Mouse (Mus musculus) gastrocnemius, postnatal 25 days (tissue): ENCODE measurements around the gene Rgs4. TPM values are rescaled to one million over a fixed set of nuclear protein-coding genes. Genes with fewer than 3 reads are reported as not detected.

ENCODE experiments used
- total RNA-seq, 2 experiments: library from RNA; stranded (reverse); gene quantifications; 1 replicate in 1 of 2; 2 replicates in 1 of 2; pipeline ENCODE4 v1.2.3; 2021

The Rgs4 gene
- total RNA-seq, 2 experiments from 2014 or later = 6.9 to 9.0 TPM

Other genes starting within 250 kb of the Rgs4 start
- gene Nuf2, start 216.2 kb downstream of the Rgs4 start, total RNA-seq = under 1 TPM; 0.54 to 0.70 TPM
- gene Rgs5, start 92.1 kb downstream of the Rgs4 start, total RNA-seq = 100 to 1,000 TPM; 162 to 186 TPM
- not detected for gene Ccdc190, start 181.0 kb upstream of the Rgs4 start, total RNA-seq
- gene Hsd17b7, start 221.6 kb upstream of the Rgs4 start, total RNA-seq = 1 to 10 TPM; 2.5 to 7.0 TPM